Mouse (Mus musculus): Measurements from ENCODE around the gene Cfp. TPM values are rescaled to one million over a fixed set of nuclear protein-coding genes. Genes with fewer than 3 reads are reported as not detected.

Gene Cfp
- polyA plus RNA-seq, 1 experiment from 2014 or later = 2.5 TPM

- 0 out of 2 replicates have a peak, but pooled peaks cover 4% of the 10 kb centered on the region for H3K4me1 ChIP-seq
- peak overlapping the region; percentile 45 for H3K4me3 ChIP-seq
- 0 out of 2 replicates have a peak, but pooled peaks cover 3% of the 10 kb centered on the region for H3K36me3 ChIP-seq
- H3K9me3 ChIP-seq = no peaks in the 10 kb centered on the region
- peak; percentile 31; the same call in 1 of the 2 replicates for ATAC-seq (ENCODE audit: extremely low read depth, insufficient number of reproducible peaks, low FRiP score, low TSS enrichment)
- peaks cover 25% of the 10 kb centered on the region for H3K27me3 ChIP-seq (replicated peaks)
- H3K27ac ChIP-seq (replicated peaks) = no peak overlapping the region
- 12% methylated on average over 44 of the region's 49 CpGs for WGBS
- H3K9ac ChIP-seq = peak overlapping the region; percentile 2
- peak overlapping the region; percentile 70 for H3K4me2 ChIP-seq
These were observed 11.0 kb downstream of the Cfp start for GRCm38 (mm10) chrX:20920249-20920843.

GRCm38 (mm10) chrX:20915075-20915474, 16.3 kb downstream of the Cfp start:
- no peaks in the 10 kb centered on the region for H3K9me3 ChIP-seq
- no peaks in the 10 kb centered on the region for H3K36me3 ChIP-seq
- H3K4me3 ChIP-seq = no peak overlapping the region
- no peak overlapping the region for H3K9ac ChIP-seq
- no peak for ATAC-seq (ENCODE audit: extremely low read depth, insufficient number of reproducible peaks, low FRiP score, low TSS enrichment)
- no peak overlapping the region for H3K4me2 ChIP-seq
- peaks cover 17% of the 10 kb centered on the region for H3K27me3 ChIP-seq (replicated peaks)
- no peaks in the 10 kb centered on the region for H3K4me1 ChIP-seq
- H3K27ac ChIP-seq (replicated peaks) = no peak overlapping the region

DNA sequence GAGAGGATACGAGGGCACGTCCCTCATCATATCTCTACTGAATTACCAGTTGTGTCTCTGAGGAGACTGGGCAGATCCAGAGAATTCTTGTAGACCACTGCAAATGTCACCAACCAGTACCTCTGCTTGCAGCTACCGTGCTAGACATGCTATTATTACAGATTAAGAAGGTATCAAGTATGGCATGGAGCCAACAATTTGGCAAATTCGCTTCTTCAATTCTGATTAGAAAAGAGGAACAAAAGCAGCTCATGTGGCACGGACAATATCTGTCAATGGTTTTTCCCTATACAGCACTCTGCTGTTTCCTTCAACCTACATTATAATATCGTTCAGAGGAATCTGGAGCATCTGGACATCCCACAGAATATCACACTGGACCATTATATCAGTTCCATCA, 17.6 kb downstream of the Cfp start:
- no peaks in the 10 kb centered on the region for H3K36me3 ChIP-seq
- H3K4me1 ChIP-seq = no peaks in the 10 kb centered on the region
- no peak overlapping the region for H3K4me2 ChIP-seq
- H3K27ac ChIP-seq (replicated peaks) = no peak overlapping the region
- no peak overlapping the region for H3K9ac ChIP-seq
- WGBS = 71% methylated on average over 6 of the region's 6 CpGs
- no peak for ATAC-seq (ENCODE audit: extremely low read depth, insufficient number of reproducible peaks, low FRiP score, low TSS enrichment)
- no peaks in the 10 kb centered on the region for H3K9me3 ChIP-seq
- no peak overlapping the region for H3K4me3 ChIP-seq
- H3K27me3 ChIP-seq (replicated peaks) = peaks cover 4% of the 10 kb centered on the region; the same call in 1 of the 2 replicates

GRCm38 (mm10) chrX:20910074-20910473, 21.3 kb downstream of the Cfp start:
- H3K9me3 ChIP-seq = no peaks in the 10 kb centered on the region
- H3K27ac ChIP-seq (replicated peaks) = no peak overlapping the region
- no peak overlapping the region for H3K4me3 ChIP-seq
- 25% methylated on average over 3 of the region's 3 CpGs for WGBS
- no peak overlapping the region for H3K9ac ChIP-seq
- no peak for ATAC-seq (ENCODE audit: extremely low read depth, insufficient number of reproducible peaks, low FRiP score, low TSS enrichment)
- H3K27me3 ChIP-seq (replicated peaks) = no peaks in the 10 kb centered on the region
- no peaks in the 10 kb centered on the region for H3K4me1 ChIP-seq
- no peak overlapping the region for H3K4me2 ChIP-seq
- H3K36me3 ChIP-seq = no peaks in the 10 kb centered on the region

Other genes starting within 250 kb of the Cfp start
- gene Cdk16, start 243.6 kb downstream of the Cfp start, polyA plus RNA-seq (2015; fragmentation: Nextera tagmentation; extraction: Ambion mirVana) = 99.7 and 107 TPM in 2 replicates
- gene Usp11, start 227.6 kb downstream of the Cfp start, polyA plus RNA-seq (2015; fragmentation: Nextera tagmentation; extraction: Ambion mirVana) = 34.9 and 36.1 TPM in 2 replicates
- gene Araf, start 133.7 kb downstream of the Cfp start, polyA plus RNA-seq (2015; fragmentation: Nextera tagmentation; extraction: Ambion mirVana) = 90.5 and 108 TPM in 2 replicates
- 32.4 and 35.9 TPM in 2 replicates for gene Timp1, start 61.4 kb downstream of the Cfp start, polyA plus RNA-seq (2015; fragmentation: Nextera tagmentation; extraction: Ambion mirVana)
- gene Syn1, start 10.6 kb downstream of the Cfp start, polyA plus RNA-seq (2015; fragmentation: Nextera tagmentation; extraction: Ambion mirVana) = 0.05 and 0.15 TPM in 2 replicates
- 9.9 and 11.1 TPM in 2 replicates for gene Elk1, start 19.1 kb upstream of the Cfp start, polyA plus RNA-seq (2015; fragmentation: Nextera tagmentation; extraction: Ambion mirVana)
- 46.6 and 56.5 TPM in 2 replicates for gene Uxt, start 30.5 kb upstream of the Cfp start, polyA plus RNA-seq (2015; fragmentation: Nextera tagmentation; extraction: Ambion mirVana)
- 3.3 and 3.5 TPM in 2 replicates for gene Zfp182, start 130.8 kb upstream of the Cfp start, polyA plus RNA-seq (2015; fragmentation: Nextera tagmentation; extraction: Ambion mirVana)
- gene Spaca5, start 136.9 kb upstream of the Cfp start, polyA plus RNA-seq (2015; fragmentation: Nextera tagmentation; extraction: Ambion mirVana) = not detected in 2 replicates
- 0.60 and 1.2 TPM in 2 replicates for gene Zfp300, start 158.0 kb upstream of the Cfp start, polyA plus RNA-seq (2015; fragmentation: Nextera tagmentation; extraction: Ambion mirVana)
- not detected in 2 replicates for gene Ssxa1, start 184.3 kb upstream of the Cfp start, polyA plus RNA-seq (2015; fragmentation: Nextera tagmentation; extraction: Ambion mirVana)
- not detected in 2 replicates for gene Gm21876, start 244.1 kb upstream of the Cfp start, polyA plus RNA-seq (2015; fragmentation: Nextera tagmentation; extraction: Ambion mirVana)

Measured in heart, embryonic 13.5 days (tissue).